Mouse (Mus musculus): Measurements from ENCODE around the gene Gbx2.

The Gbx2 gene

DNA sequence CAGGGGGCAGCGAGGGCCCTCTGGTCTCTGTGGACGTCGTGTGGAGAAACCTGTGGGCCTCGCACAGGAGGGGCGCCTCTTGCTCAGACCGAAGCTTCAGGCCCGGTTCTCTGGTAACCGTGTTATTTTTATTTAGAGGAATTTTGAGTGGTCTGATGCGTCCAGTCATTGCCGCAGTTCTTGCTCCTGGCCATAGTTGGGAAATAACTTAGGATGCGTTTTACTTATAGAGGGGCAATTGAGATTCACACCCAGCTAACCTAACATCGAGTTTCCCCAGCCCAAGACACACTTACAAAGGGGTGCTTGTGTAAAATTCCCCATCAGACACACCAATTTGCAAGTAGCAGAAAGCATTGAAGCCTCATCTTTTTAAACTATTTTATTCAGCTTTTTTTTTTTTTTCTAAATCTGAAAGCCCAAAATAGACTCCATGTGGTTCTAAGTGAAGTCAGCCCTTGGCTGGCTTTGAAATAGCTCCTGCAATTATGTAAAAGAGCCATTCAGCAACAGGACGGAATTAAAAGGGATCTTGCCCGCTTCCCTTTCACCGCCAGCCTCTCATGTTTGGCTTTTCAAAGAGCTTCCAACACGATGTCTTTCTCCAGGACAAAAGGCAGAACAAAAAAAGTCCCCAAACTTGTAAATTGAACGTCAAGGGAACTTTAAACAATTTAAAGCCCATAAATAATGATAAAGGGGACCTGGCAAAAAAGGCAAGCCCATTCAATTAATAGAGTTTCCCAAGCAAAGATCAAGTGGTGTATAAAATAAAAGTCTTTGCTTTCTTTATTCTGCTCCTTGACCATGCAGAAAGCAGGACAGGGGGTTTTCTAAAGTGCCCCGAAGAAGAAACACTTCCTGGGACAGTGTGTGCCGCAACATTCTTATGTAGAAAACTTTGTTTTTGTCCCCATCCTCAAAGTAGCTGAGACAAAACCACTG, 3.6 kb upstream of the Gbx2 start:
- DNase-seq, result no peak

DNA sequence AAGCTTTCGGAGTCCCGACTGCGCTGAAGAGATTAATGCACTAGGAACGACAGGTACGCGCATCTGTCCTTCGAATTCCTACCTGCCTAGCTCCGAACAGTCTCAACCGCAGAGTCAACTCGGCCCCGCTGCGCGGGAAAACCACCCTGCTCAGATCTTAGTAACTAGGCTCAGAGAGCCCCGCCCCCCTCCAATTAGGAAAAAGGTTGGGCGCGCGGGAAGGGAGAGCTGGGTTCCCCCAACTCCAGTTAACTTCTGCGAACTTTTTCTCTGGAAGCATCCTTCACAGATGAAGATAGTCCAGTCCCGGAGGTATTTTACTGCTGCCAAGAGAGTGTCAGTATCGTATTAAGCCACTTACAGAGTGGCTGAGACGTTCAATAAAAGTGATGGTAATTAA, 2.8 kb upstream of the Gbx2 start:
- no peak for DNase-seq

DNA sequence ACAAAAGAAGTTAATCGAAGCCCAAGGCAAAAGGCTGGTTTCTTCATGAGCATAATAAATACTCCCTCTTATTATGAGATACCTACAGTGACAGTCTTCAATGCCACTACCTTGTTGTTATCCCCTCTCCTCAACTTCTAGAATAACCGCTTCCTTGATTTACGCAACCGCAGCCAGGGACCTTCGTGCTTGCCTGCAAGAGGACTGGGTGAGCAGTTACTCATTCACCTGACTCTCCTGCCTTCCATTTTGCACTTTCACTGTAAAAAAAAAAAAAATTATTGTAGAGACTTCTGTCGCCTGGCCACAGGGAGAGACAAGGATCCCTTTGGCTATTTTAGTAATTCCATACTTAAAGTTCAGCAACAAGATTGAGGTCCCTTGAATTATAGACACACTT, 2.0 kb upstream of the Gbx2 start:
- no peak for DNase-seq

DNA sequence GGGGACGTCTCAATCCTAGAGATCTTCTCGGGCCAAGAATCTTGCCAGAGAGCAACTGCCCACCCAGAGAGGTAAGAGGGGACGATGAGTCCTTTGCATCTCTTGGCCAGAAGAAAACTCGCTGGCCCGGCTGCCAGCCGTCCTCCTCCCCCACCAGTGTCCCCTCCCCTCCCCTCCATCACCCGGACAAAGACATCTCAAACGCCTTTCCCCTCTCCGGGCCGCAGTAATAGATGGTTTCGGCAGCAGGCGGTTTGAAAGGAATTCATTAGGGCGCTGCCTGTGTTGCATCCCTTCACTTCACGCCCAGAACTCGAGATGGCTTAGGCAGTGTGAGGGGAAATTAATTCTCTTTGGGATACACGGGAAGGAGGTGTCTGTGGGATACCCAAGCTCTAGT, 1.6 kb upstream of the Gbx2 start:
- peak; percentile 30 for DNase-seq

DNA sequence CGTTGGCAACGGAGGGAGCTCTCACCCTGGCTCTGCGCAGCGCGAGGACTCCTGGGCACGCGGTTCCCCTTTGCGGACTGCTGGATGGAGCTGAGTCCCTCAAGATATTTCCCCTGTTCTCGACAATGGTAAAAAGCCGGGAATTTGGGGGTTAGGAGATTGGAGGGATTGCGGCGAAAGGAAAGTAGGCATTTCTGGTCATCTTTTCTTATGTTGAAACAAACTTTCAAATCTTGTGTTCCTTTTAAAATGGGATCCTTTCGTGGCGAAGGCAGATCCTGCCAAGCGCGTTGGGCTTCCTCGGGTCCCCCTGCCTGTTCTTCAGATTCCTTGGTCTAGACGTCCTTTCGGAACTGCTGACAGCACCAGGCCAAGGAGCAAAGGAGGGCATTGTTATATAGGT, 1.0 kb upstream of the Gbx2 start:
- DNase-seq, result no peak

DNA sequence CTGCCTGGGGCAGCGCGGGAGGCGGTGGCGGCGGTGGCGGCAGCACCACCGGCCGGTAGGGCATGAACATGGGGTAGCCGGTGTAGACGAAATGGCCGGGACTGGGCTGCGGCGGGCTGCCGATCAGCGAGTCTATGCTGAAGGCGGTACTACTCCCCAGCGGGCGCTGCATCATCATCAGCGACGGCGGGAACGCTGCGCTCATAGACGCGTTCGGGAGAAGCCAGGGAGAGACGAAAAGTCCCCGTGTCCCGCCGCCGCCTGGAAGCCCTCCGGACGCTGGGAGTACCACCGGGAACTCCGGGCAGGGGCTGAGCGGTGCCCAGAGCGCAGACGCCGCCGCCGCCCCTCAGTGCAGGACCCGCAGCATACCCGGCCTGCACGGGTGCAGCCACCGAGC, 428 bp downstream of the Gbx2 start:
- no peak for DNase-seq

DNA sequence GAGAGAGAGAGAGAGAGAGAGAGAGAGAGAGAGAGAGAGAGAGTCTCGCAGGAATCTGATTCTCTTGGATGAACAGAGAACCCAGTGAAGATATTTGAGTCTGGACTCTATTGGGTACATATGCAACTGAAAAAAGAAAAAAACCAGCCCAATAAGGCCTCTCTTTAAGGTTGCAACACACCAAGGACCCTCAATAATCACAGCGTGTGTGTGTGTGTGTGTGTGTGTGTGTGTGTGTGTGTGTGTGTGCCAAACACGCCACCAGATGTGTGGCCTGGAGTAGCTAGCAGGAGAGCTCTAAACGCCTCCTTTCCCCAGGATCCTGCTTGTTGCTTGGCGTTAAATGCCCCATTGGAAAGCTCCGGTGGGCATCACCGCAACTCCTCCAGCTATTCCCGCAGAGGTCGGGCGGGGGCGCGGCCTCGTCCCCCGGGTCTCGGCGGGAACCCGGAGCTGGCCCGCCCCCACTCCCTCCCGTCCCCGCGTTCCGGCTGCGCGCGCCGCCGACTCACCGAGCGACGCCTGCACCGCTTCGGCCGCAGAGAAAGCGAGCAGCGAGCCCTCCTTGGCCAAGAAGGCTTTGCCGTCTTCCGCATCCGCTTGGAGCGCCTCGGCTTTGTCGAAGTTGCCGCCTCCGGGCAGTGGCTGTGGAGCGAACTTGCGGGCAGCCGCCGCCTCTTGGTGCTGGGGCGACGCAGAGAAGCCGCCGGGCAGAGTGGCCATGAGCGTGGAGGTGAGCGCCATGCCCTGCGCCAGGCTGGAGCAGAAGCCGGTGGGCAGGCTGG, 1.1 kb downstream of the Gbx2 start:
- peak; percentile 47 for DNase-seq

DNA sequence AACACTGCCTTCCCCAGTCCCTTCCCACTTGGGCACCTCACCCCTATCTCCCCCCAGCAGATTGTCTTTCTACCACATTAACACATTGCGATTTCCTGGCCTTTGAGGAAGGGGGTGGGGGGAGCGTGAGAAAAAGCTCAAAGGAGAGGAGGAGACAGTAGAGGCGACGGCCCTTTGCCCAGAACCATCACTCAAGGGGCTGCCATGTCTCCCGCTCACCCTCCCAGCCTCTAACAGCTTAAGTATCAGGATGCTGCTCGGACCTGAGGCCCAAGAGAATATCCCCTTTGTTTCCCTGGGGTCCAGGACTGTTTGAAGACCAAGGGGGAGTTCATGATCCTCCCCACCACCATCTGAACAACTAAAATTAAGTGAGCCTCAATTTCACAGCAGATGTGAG, 1.8 kb downstream of the Gbx2 start:
- no peak for DNase-seq

DNA sequence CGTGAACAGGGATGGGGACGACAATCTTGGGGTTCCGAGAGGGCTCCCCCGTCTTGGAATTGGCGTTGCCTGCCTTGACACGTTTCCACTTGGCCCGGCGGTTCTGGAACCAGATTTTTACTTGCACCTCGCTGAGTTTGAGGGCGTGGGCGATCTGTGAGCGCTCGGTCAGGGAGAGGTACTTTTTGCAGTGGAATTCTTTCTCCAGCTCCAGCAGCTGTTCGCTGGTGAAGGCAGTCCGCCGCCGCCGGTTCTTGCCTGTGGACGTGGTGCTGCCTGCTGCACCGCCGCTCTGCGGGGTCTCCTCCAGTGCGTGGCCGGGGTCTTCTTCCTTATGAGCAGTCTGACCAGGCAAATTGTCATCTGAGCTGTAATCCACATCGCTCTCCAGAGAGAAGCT, 2.3 kb downstream of the Gbx2 start:
- no peak for DNase-seq

DNA sequence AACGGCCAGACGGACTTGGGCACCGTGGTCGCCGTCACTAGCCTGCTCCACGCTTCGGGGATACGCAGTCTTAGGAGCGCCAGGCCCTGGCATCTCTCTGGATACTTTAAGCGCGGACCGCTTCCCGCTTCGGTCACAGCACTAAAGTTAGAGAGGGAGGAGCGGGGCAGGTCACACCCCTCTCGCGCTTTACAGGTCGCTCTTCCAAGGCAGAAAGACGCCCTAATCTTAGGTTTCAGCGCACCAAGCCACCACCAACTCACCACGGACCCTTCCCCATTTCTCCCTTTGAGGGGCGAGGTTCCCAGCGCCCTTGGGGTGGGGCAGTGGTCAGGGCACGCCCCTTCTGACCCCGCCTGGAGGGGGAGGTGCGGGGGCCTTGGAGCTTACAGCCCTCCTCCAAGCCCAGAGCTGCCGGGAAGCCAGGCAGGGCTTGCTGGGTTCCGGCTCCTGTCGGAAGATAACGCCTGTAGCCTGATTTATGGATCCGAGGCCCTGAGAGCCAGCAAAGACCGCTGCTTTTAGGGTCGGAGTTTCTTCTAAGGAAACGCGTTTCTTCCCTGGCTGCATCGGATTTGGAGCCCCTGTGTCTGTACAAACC, 3.8 kb downstream of the Gbx2 start:
- DNase-seq, result no peak

DNA sequence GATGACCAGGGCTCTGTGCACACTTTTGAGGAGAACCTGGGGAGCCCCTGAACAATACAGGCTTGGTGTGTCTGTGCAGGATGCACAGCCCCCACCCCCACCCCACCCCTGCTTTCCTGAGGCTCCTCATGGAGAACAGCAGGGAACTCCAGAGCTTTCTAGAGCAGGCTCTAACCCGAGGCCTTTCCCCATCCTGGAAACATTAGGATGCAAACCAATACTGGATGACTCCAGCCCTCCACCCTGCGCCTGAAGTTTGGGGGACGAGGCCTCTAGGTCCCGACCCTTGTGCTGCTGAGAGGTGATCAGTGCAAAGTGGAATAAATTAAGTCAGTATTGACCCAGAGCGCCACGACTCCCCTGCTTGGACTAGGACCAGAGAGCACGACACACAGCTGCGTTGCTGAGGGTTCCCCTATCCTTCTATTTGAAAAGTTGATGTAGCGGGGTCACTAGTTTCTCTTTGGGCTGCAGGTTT, 4.4 kb downstream of the Gbx2 start:
- DNase-seq, result no peak

DNA sequence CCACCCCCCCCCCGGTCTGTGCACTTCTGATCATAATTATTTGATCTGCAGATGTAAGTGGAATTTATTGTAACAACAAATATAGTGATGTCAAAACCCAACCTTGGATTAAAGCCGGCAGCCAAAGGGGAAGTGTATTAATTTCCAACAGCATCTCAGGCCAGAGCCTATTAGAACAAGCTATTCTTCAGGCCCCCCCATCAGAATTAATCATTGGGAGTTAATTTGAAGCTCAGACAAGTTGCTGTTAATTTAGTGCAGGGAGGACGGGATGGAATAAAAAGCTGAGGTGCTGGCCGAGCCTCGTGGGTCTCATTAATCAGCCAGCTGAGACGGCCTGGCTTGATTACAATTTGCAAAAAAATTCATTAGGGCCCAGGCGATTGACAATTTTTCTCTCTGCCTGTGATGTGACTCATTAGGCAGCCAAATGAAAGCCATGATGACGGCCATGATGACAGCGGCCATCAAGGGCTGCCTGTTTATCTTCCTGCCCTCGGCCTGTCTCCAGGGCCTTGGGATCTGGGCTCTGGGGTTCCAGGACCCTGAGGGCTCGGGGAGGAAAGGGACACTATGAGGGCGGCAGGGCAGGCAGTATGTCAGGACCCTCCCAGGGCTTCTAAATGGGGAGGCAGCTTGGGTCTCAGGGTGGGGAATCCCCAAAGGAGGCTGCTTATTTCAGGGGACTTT, 5.3 kb downstream of the Gbx2 start:
- DNase-seq, result peak; percentile 43

DNA sequence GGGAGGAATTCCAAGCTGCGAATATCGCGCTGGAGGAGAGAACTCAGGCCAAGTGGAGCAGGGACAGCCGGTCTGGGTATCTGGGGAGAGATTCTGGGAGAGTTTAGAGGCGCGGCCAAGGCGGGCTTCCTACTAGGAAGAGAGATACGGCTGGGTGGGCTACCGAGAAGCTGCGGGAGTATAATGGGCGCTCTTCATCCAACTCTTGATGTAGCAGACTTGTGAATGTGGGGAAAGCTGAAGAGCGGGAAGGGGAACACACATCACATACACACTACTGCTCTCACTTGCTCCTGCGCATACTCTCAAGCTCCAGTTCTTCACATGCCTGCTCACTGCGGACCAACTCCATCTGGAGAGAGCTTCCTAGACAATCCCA, 7.3 kb downstream of the Gbx2 start:
- no peak for DNase-seq

DNA sequence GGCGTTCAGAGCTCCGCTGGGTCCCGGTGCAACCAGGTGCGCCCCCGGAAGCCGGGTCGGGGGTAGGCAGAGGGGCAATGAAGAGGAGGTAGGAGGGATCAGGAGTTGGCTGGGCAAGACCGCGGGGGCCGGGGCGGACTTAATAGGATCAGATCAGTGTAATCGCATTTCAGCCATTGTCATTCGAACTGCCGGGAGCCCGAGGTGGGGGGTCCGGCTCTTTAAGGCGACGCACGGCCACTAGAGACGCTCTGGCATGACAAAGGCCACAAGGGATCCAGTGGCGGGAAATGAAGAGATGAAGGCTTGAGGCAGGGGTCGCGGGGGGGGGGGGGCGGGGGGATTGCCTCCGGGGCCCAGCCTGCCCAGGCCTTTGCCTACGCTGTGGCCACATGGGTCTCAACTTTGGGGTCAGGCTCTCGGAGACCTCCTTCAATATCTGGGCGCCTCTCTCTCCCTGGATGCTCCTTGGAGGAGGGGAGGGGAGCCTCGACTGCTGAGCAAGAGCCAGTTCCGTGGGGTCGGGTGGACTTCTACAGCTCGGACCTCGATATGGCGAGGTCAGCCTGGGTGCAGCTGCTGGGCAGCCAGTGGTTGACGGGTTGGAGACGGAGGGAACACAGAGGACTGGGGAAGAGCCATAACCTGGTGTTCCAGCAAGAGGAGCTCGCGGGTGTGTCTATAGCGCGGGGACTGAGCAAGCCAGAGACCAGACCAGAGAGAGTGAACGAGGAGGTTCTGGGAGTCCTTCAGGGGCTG, 7.9 kb downstream of the Gbx2 start:
- peak; percentile 87 for DNase-seq

DNA sequence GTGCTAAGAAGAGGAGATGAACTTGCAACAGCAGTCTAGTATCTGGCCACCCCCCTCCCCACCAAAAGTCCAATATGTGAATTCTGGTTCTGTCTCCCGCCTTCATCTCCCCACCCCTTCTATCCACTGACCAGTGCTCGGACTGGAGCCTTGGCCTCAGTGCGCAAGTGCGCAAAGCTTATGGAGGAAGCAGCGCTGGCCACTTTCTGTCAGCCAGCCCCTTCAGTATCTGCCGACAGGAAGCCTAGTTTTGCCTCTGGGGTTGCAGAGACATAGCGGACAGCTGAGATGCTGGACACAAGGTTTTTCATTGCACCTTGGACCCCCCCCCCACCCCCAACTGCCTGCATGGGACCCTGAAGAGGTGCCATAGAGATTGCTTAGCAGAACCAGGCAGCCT, 8.7 kb downstream of the Gbx2 start:
- DNase-seq, result no peak

DNA sequence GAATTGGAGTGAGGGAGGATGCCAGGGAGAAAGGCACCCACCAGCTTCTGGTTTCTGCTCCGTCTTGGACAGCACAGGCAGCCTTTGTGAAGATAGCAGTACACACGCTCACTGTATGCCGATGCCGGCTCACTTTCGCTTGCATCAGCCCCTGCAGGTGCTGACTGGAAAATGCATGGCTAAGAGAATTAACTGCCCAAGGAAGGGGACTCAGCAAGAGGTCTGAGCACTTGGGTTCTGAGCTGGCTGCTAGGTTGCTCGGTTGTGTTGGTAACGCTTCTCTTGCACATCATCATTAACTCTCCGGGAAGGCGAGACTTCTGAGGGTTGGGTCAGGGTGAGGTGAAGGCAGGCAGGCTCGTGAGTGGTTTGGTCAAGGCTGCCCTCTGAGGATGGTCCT, 9.2 kb downstream of the Gbx2 start:
- peak; percentile 28 for DNase-seq

DNA sequence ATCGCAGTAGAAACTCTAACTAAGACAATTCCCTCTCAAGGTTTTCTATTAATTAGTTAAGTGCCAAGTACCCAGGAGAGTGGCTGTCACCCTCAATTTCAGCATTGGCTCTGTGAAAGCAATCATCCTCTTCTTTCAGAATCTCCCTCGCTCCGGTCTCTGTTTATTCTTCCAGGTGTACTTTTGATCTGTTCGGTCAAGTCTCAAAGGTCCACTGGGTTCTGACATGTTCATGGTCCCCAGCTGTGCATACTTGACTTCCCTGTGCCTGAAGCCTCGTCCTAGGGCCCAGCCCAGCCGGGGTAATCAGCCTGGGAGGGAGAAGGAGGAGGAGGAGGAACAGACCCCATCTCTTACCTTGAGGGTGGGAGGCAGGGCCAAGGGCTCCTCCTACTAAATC, 11.8 kb downstream of the Gbx2 start:
- DNase-seq, result no peak

DNA sequence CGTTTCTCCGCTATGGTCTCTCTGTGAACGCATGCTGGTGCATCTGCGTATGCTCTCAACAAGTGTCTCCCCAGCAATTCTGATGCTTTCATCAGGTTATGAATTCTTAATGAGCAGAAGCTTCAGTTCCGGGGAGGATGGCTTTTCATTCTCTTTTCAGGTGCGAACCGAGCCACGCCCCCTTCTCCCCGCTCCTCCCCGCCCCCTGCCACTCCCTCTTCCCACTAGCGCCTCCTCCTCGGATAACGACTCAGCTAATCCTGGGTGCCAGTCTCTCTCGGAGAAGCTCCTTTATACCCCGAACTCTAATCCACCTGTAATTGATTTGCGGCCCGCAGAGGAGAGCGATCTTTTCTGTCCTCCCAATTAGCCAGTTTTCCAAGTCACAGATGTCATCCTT, 12.9 kb downstream of the Gbx2 start:
- DNase-seq, result peak; percentile 38

DNA sequence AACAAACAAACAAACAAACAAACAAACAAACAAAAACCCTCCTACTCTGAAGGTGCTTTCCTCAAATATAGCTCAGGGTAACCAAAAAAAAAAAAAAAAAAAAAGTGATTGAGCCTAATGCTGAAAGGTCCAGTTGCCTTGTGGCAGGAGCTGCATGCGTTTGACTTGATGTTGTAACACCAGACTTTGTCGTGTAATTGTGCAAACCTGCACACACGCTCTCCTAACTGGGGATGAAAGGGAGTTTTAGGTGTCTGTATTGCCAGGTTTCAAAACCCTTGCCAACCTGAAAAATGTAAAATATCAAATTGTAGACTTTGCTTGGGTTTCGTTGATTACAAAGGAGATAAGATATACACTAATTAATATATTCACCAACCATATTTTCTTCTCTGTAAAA, 17.4 kb downstream of the Gbx2 start:
- no peak for DNase-seq

DNA sequence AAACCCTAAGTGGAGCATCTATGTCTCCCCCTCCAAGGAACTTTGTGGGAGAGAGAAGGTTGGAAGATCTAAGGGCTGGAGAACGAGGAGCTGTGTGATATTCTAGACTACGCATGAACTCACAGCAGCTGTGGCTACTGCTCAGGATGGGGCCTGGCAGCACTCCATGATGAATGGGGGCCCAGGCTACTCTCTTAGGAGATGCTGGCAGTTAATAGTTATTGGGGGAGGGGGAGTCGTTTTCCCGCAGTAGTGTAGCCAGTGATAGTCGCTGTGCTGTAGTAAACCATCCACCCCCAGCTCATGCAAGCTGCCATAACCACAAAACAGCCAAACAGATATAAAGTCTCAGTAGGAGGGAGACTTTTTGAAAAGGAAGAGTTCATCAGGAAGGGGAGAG, 18.6 kb downstream of the Gbx2 start:
- DNase-seq, result no peak

DNA sequence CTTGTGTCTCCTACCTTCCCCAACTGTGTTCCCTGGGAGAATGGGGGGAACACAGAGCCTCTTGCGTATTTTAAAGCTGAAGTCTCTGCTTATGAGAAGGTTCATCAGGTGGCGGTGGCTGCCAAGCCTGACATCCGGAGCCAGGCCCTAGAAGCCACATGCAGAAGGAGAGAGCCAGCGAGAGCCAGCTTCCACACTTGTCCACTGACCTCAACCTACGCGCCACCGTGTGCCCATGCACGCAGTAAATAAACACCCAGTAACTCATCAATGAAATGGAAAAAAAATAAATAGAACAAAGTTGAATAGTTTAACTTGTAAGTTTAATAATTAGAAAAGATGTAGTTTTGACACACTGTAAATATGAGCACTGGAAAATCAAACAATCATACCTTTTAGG, 21.2 kb downstream of the Gbx2 start:
- no peak for DNase-seq

DNA sequence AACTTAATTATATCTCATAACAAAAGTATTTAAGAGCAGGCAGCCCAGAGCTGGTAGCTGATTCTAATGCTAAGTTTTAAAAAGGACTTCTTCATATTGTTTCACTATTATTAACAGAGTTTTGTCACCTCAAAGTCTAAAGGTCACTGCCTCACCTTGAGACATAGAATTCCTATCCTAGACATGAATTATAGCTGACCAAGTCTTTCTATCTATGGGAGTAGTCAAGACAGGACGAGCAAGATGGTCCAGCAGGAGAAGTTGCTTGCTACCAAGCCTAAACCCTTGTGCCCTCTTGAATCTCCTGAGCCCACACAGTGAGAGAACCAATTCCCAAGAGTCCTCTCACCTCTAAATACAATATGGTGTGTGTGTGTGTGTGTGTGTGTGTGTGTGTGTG, 28.3 kb downstream of the Gbx2 start:
- no peak for DNase-seq

Data from retina, postnatal 1 day (tissue).